Mouse (Mus musculus) common myeloid progenitor, adult 5-6 weeks (primary cell): ENCODE measurements at regions not wholly inside any gene's neighbourhood (a gene's known extent, or its start where the extent isn't known, plus 50 kb on each side); places are given as distances from the start of the nearest gene placed in this dataset.

ENCODE experiments used
- ATAC-seq: replicated peaks from 2 replicates; pipeline ENCODE4 v1.8.0; 2016; ENCODE audit warnings: low read depth, mild to moderate bottlenecking, moderate TSS enrichment, inconsistent platforms; ENCODE audit not compliant: poor library complexity, severe bottlenecking

- ATAC-seq, result no peak
Observed at GRCm38 (mm10) chr12:25259123-25259522, 162.2 kb upstream of the Id2 start.

- ATAC-seq, result peak; percentile 5; the same call in 1 of the 2 replicates
Observed at GRCm38 (mm10) chr12:25256268-25256667, 159.3 kb upstream of the Id2 start.

GRCm38 (mm10) chr12:25254716-25255115, 157.8 kb upstream of the Id2 start:
- ATAC-seq, result peak; percentile 62

- ATAC-seq, result no peak
Observed at GRCm38 (mm10) chr12:25252776-25253510, 156.0 kb upstream of the Id2 start.

GRCm38 (mm10) chr12:25251411-25252171, 154.7 kb upstream of the Id2 start:
- peak; percentile 34 for ATAC-seq

GRCm38 (mm10) chr12:25250881-25251280, 153.9 kb upstream of the Id2 start:
- ATAC-seq, result no peak

GRCm38 (mm10) chr12:25248681-25249366, 151.9 kb upstream of the Id2 start:
- peak; percentile 68 for ATAC-seq

GRCm38 (mm10) chr12:25246566-25246965, 149.6 kb upstream of the Id2 start:
- ATAC-seq, result no peak

- ATAC-seq, result no peak
Observed at GRCm38 (mm10) chr12:25245661-25246060, 148.7 kb upstream of the Id2 start.

- ATAC-seq, result no peak
Observed at GRCm38 (mm10) chr12:25245251-25245650, 148.3 kb upstream of the Id2 start.

GRCm38 (mm10) chr12:25244666-25245065, 147.7 kb upstream of the Id2 start:
- ATAC-seq, result no peak

GRCm38 (mm10) chr12:25243901-25244300, 147.0 kb upstream of the Id2 start:
- ATAC-seq, result no peak

GRCm38 (mm10) chr12:25242369-25242768, 145.4 kb upstream of the Id2 start:
- peak; percentile 54; the same call in 1 of the 2 replicates for ATAC-seq

GRCm38 (mm10) chr12:25241675-25242074, 144.7 kb upstream of the Id2 start:
- no peak for ATAC-seq

- no peak for ATAC-seq
Observed at GRCm38 (mm10) chr12:25240796-25241195, 143.9 kb upstream of the Id2 start.

GRCm38 (mm10) chr12:25240142-25240541, 143.2 kb upstream of the Id2 start:
- peak; percentile 67 for ATAC-seq

- ATAC-seq, result no peak
Observed at GRCm38 (mm10) chr12:25235071-25235470, 138.1 kb upstream of the Id2 start.

- ATAC-seq, result no peak
Observed at GRCm38 (mm10) chr12:25234636-25235035, 137.7 kb upstream of the Id2 start.

- peak; percentile 18; the same call in 1 of the 2 replicates for ATAC-seq
Observed at GRCm38 (mm10) chr12:25233027-25233535, 136.1 kb upstream of the Id2 start.

GRCm38 (mm10) chr12:25232358-25233026, 135.6 kb upstream of the Id2 start:
- ATAC-seq, result no peak
